Mouse (Mus musculus): ENCODE data around the gene Neurod2.

Neurod2 gene

GRCm38 (mm10) chr11:98354445-98354844 is 25.0 kb upstream of the Neurod2 start:
- DNase-seq (ENCODE audit: low read depth, low spot score) = no peak

- no peak for DNase-seq (ENCODE audit: low read depth, low spot score)
Measured at GRCm38 (mm10) chr11:98353651-98354211, 24.3 kb upstream of the Neurod2 start.

- DNase-seq (ENCODE audit: low read depth, low spot score) = no peak
Measured at GRCm38 (mm10) chr11:98352272-98352990, 23.0 kb upstream of the Neurod2 start.

GRCm38 (mm10) chr11:98349308-98349707 is 19.9 kb upstream of the Neurod2 start:
- no peak for DNase-seq (ENCODE audit: low read depth, low spot score)

GRCm38 (mm10) chr11:98348083-98348961 is 18.9 kb upstream of the Neurod2 start, which contains the start of gene Ppp1r1b:
TSS of gene Ppp1r1b (plus strand) at chr11:98348404.
- no peak for DNase-seq (ENCODE audit: low read depth, low spot score)

GRCm38 (mm10) chr11:98347385-98348082 is 18.1 kb upstream of the Neurod2 start:
- DNase-seq (ENCODE audit: low read depth, low spot score) = no peak

- DNase-seq (ENCODE audit: low read depth, low spot score) = no peak
Measured at GRCm38 (mm10) chr11:98346168-98346567, 16.7 kb upstream of the Neurod2 start.

GRCm38 (mm10) chr11:98345253-98345652 is 15.8 kb upstream of the Neurod2 start:
- peak; percentile 78 for DNase-seq (ENCODE audit: low read depth, low spot score)

- DNase-seq (ENCODE audit: low read depth, low spot score) = peak; percentile 91
Measured at GRCm38 (mm10) chr11:98342000-98342945, 12.8 kb upstream of the Neurod2 start.

GRCm38 (mm10) chr11:98341174-98341573 is 11.7 kb upstream of the Neurod2 start:
- no peak for DNase-seq (ENCODE audit: low read depth, low spot score)

GRCm38 (mm10) chr11:98340597-98340996 is 11.1 kb upstream of the Neurod2 start:
- DNase-seq (ENCODE audit: low read depth, low spot score) = no peak

- no peak for DNase-seq (ENCODE audit: low read depth, low spot score)
Measured at GRCm38 (mm10) chr11:98339679-98340287, 10.3 kb upstream of the Neurod2 start.

GRCm38 (mm10) chr11:98339071-98339501 is 9.6 kb upstream of the Neurod2 start:
- DNase-seq (ENCODE audit: low read depth, low spot score) = no peak

GRCm38 (mm10) chr11:98338507-98338961 is 9.1 kb upstream of the Neurod2 start:
- no peak for DNase-seq (ENCODE audit: low read depth, low spot score)

GRCm38 (mm10) chr11:98336245-98337107 is 7.0 kb upstream of the Neurod2 start:
- no peak for DNase-seq (ENCODE audit: low read depth, low spot score)

GRCm38 (mm10) chr11:98335250-98335649 is 5.8 kb upstream of the Neurod2 start:
- no peak for DNase-seq (ENCODE audit: low read depth, low spot score)

- DNase-seq (ENCODE audit: low read depth, low spot score) = no peak
Measured at GRCm38 (mm10) chr11:98333981-98334741, 4.7 kb upstream of the Neurod2 start.

- no peak for DNase-seq (ENCODE audit: low read depth, low spot score)
Measured at GRCm38 (mm10) chr11:98333263-98333696, 3.8 kb upstream of the Neurod2 start.
